Mouse (Mus musculus) midbrain, postnatal 0 days (tissue): ENCODE results near the gene Sept12. TPM values are rescaled to one million over a fixed set of nuclear protein-coding genes. Genes with fewer than 3 reads are reported as not detected.

ENCODE experiments used
- ATAC-seq: fragments of 200-750 bp; cut with Nextera tagmentation; 2 replicates; pipeline ENCODE4 v1.8.0; 2017; ENCODE audit warnings: moderate number of reproducible peaks, mild to moderate bottlenecking, moderate TSS enrichment, moderate library complexity; ENCODE audit not compliant: low FRiP score
- DNase-seq: peaks from one replicate; pipeline ENCODE4 v3.0.0-alpha.2; 2015; ENCODE audit warnings: low spot score
- H3K27ac ChIP-seq: fragments of 300-500 bp; sonication (generic); 2 replicates; pipeline ENCODE4 v1.5.1; 2014; ENCODE audit warnings: low read depth, mild to moderate bottlenecking, low read length, mixed read lengths
- H3K27me3 ChIP-seq: fragments of 300-500 bp; sonication (generic); 2 replicates; pipeline ENCODE4 v1.6.1; 2014; ENCODE audit warnings: low read length, control low read depth, mixed read lengths; ENCODE audit not compliant: insufficient read depth
- H3K36me3 ChIP-seq: fragments of 300-500 bp; sonication (generic); 2 replicates; pipeline ENCODE4 v1.6.1; 2014; ENCODE audit warnings: low read length, control low read depth, mixed read lengths; ENCODE audit not compliant: insufficient read depth
- H3K4me1 ChIP-seq: fragments of 300-500 bp; sonication (generic); 2 replicates; pipeline ENCODE4 v1.6.1; 2014; ENCODE audit warnings: mild to moderate bottlenecking, control low read depth, antibody characterized with exemption, low read length, mixed read lengths; ENCODE audit not compliant: insufficient read depth
- H3K4me2 ChIP-seq: fragments of 300-500 bp; sonication (generic); 2 replicates; pipeline ENCODE4 v1.6.1; 2014; ENCODE audit warnings: low read depth, mild to moderate bottlenecking, low read length, mixed read lengths; ENCODE audit not compliant: poor library complexity, severe bottlenecking
- H3K4me3 ChIP-seq: fragments of 300-500 bp; sonication (generic); 2 replicates; pipeline ENCODE4 v1.5.1; 2014; ENCODE audit warnings: low read depth, mild to moderate bottlenecking, low read length, moderate library complexity
- H3K9ac ChIP-seq: fragments of 300-500 bp; sonication (generic); replicated peaks from 2 replicates; pipeline ENCODE4 v1.6.1; 2014; ENCODE audit warnings: mild to moderate bottlenecking, low read length, moderate library complexity, mixed read lengths; ENCODE audit not compliant: poor library complexity, severe bottlenecking
- H3K9me3 ChIP-seq: fragments of 300-500 bp; sonication (generic); 2 replicates; pipeline ENCODE4 v1.6.1; 2016; ENCODE audit warnings: low read length, control low read depth
- CTCF ChIP-seq: IDR thresholded peaks from 2 replicates; pipeline ENCODE4 v1.5.1; 2016; ENCODE audit warnings: antibody characterized with exemption, mild to moderate bottlenecking
- WGBS: fragments of 180-500 bp; shearing (Covaris S2); extraction: QIAGEN DNeasy Blood & Tissue Kit; methylation state at CpG from one replicate; pipeline ENCODE4 v1.1.7; 2014; 5-methylcytosine and 5-hydroxymethylcytosine counted together
- polyA plus RNA-seq: library from polyadenylated mRNA; unstranded; fragments of >200 nt; fragmentation: Nextera tagmentation; extraction: Ambion mirVana; gene quantifications from 2 replicates; pipeline ENCODE4 v1.2.1, GENCODE M21; 2015
- total RNA-seq: library from RNA; depleted of rRNA; stranded (reverse); fragments of >200 nt; gene quantifications from 2 replicates; pipeline ENCODE4 v1.2.3, GENCODE M21; 2014

The Sept12 gene
- total and polyA plus RNA-seq, 2 experiments from 2014 or later: not detected

- no peak for TF ChIP-seq CTCF
- H3K4me2 ChIP-seq: no peak overlapping the region
- no peak overlapping the region for H3K4me3 ChIP-seq
- 86% methylated on average over 12 of the region's 12 CpGs for WGBS
- peaks cover 7% of the 10 kb centered on the region; the same call in 1 of the 2 replicates for H3K4me1 ChIP-seq
- H3K27ac ChIP-seq: no peak overlapping the region
- no peaks in the 10 kb centered on the region for H3K27me3 ChIP-seq
- no peak overlapping the region for H3K9ac ChIP-seq
- no peaks in the 10 kb centered on the region for H3K9me3 ChIP-seq
- H3K36me3 ChIP-seq: peaks cover 5% of the 10 kb centered on the region; the same call in 1 of the 2 replicates
- ATAC-seq: no peak
- no peak for DNase-seq
Observed at GRCm38 (mm10) chr16:5008076-5008475, 10.4 kb upstream of the Sept12 start.

- ATAC-seq: 0 out of 2 replicates have a peak, but pooled peaks have one; percentile 5
Observed at GRCm38 (mm10) chr16:5007492-5007891, 9.8 kb upstream of the Sept12 start.

DNA sequence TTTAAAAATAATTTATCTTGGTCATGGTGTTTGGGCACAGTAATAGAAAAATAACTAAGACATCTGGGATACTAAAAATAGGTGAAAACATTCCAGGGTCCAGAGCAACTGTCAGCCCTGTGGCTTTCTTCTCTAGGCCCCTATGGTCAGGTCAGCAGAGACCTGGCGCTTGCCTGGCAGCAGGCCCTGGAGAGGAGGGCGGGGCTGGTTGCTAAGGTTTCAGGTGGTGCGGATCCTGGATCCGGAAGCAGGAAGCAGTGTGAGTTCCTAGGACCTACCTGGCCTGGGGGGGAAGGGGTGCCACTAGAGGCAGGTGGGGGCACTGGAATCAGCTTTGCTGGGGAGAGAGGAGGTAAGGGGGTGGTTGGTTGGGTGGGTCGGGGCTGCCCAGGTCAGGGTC is 9.4 kb upstream of the Sept12 start, which contains the start of gene Smim22:
TSS of gene Smim22 (plus strand) at position 222 of the 400 bp plus-strand sequence.
- ATAC-seq (no peak), DNase-seq (no peak)
- H3K4me1 ChIP-seq: no peaks in the 10 kb centered on the region; the same call in 1 of the 2 replicates
- no peaks in the 10 kb centered on the region for H3K27me3 ChIP-seq
- TF ChIP-seq CTCF: no peak
- H3K27ac ChIP-seq: no peak within 1 kb of the TSS
- no peak within 1 kb of the TSS for H3K4me3 ChIP-seq
- H3K9ac ChIP-seq: no peak within 1 kb of the TSS
- WGBS: 65% methylated on average over 5 of the region's 5 CpGs
- no peak within 1 kb of the TSS for H3K4me2 ChIP-seq
- H3K36me3 ChIP-seq: peaks cover 5% of the 10 kb centered on the region; the same call in 1 of the 2 replicates
- no peaks in the 10 kb centered on the region for H3K9me3 ChIP-seq

More at GRCm38 (mm10) chr16:5007492-5007891, 9.8 kb upstream of the Sept12 start:
- Histone ChIP-seq H3K27me3 (no peaks in the 10 kb centered on the region), H3K4me2 (no peak overlapping the region), H3K27ac (no peak overlapping the region), H3K4me3 (no peak overlapping the region), H3K4me1 (peaks cover 4% of the 10 kb centered on the region; the same call in 1 of the 2 replicates), H3K36me3 (peaks cover 5% of the 10 kb centered on the region; the same call in 1 of the 2 replicates), H3K9me3 (no peaks in the 10 kb centered on the region), H3K9ac (no peak overlapping the region)
- WGBS: 54% methylated on average over 6 of the region's 6 CpGs
- no peak for DNase-seq
- TF ChIP-seq CTCF: no peak

DNA sequence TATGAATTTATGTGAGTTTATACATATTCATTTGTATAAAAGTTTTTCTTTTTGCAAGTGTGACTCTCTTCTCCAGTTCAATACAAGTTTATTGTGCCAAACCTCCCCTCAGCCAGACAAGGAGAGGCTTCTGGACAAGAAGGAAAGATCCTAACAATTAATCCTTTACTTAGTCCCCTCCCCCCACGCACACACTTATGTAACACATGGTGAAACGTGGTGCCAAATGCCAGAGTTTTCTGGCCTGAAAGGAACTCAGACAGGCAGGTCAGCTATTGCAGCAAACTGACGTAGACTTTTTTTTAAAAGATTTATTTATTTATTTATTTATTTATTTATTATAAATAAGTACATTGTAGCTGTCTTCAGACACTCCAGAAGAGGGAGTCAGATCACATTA is 3.0 kb upstream of the Sept12 start:
- Histone ChIP-seq H3K27ac (no peak overlapping the region), H3K9ac (no peak overlapping the region), H3K4me1 (no peaks in the 10 kb centered on the region), H3K27me3 (no peaks in the 10 kb centered on the region), H3K4me3 (no peak overlapping the region), H3K4me2 (no peak overlapping the region), H3K9me3 (no peaks in the 10 kb centered on the region), H3K36me3 (no peaks in the 10 kb centered on the region)
- WGBS: 65% methylated on average over 3 of the region's 3 CpGs
- DNase-seq: no peak
- no peak for TF ChIP-seq CTCF
- ATAC-seq: no peak

DNA sequence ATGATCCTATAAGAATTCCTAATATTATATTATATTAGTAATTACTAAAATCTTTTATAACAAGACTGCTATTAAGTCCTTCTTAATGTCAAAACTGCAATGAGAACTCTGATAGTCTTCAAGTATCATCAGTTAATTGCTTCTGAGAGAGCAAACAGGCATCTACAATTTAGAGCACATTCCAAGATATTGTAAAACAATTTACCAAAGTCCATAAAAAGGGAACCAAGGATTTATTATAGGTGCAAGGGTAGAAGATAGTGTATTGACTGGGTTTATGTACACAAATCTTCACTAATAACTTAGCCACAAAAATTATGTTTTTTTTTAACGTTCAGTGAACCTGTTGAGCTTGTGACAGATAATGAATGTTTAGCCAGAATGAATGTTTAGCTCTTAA is 1.3 kb upstream of the Sept12 start:
- WGBS: 75% methylated on average over 1 of the region's 1 CpGs
- ATAC-seq (no peak), DNase-seq (no peak)
- Histone ChIP-seq H3K4me2 (no peak overlapping the region), H3K4me1 (no peaks in the 10 kb centered on the region), H3K27me3 (no peaks in the 10 kb centered on the region), H3K9ac (no peak overlapping the region), H3K9me3 (no peaks in the 10 kb centered on the region), H3K36me3 (no peaks in the 10 kb centered on the region), H3K27ac (no peak overlapping the region), H3K4me3 (no peak overlapping the region)
- no peak for TF ChIP-seq CTCF

GRCm38 (mm10) chr16:4993276-4993675 is 4.4 kb downstream of the Sept12 start:
- TF ChIP-seq CTCF: no peak
- Histone ChIP-seq H3K4me2 (no peak overlapping the region), H3K9me3 (no peaks in the 10 kb centered on the region), H3K4me1 (no peaks in the 10 kb centered on the region), H3K4me3 (no peak overlapping the region), H3K27ac (no peak overlapping the region), H3K9ac (no peak overlapping the region), H3K36me3 (no peaks in the 10 kb centered on the region), H3K27me3 (no peaks in the 10 kb centered on the region)
- DNase-seq (no peak), ATAC-seq (no peak)
- WGBS: 82% methylated on average over 4 of the region's 4 CpGs
